Mouse (Mus musculus) right cerebral cortex, postnatal 14 days (tissue): Measurements from ENCODE around the gene Masp1.

Experiments
- DNase-seq: peaks from one replicate; pipeline ENCODE4 v3.0.0; 2022

Masp1 gene

DNA sequence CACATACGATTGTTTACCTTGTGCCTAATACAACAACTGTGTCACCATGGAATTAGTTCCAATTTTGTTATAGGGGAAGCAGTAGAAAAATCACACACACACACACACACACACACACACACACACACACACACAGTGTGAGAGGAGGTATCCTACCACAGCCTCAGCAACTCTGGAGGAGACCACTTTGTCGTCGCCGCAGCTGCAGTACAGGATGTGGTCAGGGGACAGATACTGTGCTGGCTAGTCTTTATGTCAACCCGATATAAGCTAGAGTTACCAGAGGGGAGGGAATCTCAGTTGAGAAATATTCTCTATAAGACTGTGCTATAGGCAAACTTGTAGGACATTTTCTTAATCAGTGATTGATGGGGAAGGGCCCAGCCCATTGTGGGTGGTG is 63.3 kb downstream of the Masp1 start:
- no peak for DNase-seq

DNA sequence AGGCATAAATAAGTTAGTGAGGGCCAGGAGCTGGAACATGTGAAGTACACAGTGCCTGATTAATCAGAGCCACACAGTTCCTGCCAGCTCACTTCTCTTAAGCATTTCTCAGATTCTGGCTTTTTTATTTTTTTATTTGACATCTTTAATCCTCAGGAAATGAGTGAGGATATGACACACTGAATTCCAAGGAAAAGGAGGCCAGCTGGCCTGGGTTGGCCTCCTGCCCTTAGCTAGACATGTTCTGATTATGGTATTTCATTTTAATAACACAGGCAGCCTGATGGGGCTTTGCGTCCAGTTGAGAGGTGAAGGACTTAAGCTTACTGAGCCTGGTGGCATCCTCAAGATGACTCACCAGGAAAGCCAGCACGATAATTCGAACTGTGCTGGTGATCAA is 64.1 kb downstream of the Masp1 start:
- DNase-seq: no peak

DNA sequence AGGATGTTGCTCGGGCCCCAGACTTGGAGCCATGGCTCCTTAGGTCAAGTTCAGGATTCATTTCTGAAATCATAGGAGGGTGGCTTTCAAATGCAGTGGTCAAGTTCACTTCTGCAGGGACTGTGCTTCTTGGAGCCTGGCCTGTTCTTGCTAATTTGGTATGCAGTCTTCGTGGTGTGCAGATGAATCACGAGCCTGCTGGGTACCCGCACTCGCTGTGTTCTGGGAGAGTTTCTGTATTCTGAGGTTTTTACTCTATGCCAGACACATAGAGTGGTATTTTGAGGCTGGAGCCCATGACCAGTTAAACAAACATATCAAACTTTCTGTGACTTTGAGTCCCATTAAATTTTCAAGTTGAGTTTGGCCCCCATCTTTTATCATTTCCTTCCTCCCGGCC is 66.2 kb downstream of the Masp1 start:
- DNase-seq: no peak

DNA sequence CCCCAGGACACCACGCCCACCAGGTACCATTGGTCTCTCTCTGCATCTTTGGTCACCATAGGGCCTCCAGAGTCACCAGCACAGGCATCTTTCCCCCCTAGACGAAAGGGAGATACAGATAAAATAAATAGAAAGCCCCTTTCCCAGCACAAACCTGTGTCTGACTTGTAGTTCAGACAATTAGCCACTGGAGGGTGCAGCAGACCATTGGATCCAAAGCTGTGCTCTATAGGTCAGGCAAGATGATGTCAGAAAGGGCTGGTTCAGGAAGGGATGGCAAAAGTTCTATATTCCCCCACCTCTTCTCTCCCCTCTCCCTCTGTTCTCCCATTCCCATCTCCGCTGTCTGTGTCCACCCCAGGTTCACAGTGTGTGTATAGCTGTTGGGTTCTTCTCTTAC is 68.1 kb downstream of the Masp1 start:
- peak; percentile 60 for DNase-seq

DNA sequence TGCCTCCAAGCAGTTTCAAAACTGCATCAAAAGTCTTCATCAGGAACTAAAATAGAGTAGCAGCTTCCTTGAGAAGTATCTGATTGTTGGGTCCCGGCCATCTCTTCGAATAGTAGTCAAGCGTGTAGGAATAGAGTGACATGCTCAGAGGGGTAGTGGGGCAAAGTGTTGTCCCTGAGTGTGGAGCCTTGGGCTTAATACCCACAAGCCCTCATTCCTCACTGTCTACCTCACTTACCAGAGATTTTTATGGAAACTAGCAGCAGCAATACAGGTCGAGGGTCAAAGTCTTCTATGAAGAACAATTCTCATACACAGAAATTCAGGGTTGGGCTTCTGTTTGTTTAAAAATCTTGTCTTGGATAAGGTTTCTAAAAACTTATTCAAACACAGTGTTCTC is 69.8 kb downstream of the Masp1 start:
- no peak for DNase-seq

DNA sequence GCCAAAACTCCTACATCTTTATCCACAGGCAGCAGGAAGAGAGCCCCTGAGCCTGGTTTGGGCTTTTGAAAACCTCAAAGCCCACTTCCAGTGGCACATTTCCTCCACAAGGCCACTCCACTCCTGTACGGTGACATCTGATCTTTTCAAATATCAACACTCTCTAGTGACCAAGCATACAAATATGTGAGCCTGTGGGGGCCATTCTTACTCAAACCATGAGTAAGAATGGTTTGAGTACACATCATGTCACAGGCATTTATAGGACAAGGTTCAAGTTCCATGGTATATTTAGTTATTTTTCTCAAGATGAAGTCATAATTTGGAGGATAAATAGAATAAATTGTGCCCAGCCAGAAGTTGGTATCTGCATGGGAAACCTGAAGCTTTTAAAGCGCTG is 70.7 kb downstream of the Masp1 start:
- no peak for DNase-seq

DNA sequence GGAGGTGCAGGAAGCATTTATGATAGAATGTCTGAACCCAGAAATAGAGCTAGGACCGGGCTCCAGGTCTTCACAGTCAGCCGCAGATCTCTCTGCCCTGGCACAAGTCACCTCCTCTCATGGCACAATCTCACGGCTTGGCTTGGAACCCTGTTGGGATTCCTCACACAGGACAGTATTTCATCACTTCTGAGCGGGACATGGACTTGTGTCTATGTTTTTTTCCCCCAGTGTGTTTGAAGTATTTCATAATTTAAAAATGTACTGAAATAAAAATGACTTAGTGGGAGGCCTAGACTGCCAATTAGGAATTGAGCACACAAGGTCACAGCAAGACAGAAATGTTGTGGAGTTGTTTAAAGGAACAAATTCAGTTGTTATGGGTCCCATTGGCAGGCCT is 76.4 kb downstream of the Masp1 start:
- no peak for DNase-seq

DNA sequence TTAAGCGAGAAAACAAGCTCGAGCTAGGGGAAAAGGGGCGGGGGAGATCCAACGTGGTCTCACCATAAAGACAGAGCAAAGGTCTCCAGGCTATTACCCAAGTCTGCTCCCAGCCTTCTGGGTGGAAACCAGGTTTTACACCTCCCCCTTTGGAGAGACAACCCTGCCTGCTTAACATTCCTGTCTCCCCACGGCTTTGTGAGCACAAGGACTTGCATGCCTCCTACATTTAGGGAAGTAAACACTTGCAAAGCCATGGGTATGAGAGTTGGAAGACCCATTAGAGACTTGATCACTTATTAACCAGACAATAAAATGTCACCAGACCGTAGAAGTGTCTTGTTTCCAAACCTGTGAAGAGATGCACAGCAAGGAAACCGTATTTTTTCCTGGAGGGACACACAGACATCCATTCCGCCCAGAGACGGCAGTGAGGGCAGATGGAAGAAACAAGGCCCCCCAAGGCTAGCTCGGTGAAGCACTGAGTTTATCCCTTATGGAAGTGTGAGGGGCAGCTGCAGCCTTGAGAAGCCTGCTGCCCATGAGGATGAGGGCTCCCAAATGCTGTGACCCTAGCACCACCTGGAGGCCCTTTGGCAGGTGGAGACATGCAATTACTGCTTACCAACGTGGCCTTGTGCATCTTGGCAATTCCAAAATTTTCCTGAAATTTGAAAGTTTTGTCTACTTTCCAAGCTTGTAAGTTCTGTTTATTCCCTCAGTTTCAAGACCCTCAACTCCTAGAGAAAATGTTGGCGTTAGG is 83.0 kb downstream of the Masp1 start:
- no peak for DNase-seq

DNA sequence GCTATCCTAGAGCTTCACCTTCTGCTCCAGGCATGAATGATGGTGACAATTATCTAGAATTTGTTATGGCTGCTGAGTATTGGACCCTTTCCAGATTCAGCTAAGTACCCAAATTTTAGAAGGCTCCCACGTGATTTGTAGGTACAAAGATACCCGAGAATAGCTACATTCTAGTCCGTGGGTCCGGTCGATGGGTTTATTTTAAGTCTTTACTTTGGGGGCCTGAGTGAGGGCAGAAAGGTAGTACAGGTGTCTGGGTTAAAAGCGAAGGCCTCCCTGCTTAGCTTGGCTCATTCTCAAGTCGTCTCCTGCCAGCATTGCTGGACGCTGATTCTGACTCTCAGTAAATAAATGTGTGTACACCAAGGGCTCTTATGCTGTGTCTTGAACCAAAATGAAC is 90.6 kb downstream of the Masp1 start:
- no peak for DNase-seq

DNA sequence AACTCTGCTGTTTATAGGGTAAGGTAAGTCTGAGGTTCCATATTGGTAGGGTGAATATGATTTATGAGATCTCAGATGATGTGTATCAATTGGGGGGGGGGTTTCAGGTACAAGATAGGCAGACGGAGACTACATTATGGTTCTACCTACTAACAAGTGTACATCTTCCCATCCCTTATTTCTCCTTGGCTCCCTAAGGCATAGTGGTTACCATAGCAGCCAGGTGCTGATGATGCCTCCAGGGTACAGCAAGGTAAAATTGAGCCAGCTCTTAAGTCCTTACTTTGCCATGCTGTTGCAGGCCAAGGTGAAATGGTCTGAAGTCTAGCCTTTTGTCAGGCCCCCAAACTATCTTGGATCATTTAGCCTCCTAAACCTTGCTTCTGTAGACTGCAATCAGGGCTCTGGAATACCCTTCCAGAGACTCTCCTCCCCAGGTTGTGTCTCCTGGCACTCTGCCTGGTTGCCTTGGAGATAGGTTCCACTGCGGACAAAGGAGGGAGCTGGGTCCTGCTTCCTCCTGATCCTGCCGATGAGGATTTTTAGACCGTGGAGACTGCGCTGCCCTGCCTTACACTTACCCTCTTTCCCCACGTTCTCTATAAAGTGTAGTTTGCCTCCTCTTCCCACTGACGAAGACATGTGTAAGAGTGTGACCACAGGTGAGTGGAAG is 91.8 kb downstream of the Masp1 start, which contains the start of gene Rtp1:
Gene Rtp1, plus strand, starts transcription at position 487 of the 673 bp plus-strand sequence.
- DNase-seq: no peak

DNA sequence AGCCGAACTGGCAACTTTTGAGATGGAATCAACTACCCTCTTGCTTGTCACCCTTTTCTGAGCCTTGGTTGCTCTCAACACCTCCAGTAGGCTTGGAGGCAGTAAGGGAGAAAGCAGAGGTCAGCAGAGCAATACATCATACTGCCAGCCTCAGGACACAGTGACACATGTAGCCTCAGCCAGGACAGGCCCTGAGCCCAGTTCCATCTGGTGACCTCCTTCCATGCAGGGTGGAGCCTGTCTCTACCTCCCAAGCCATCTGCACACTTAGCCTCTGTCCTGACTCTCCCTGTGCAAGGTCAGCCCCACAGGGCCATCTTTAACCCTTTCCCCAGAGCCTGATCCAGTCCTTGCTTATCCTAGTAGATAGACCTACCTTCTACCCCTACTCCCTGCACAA is 92.9 kb downstream of the Masp1 start:
- DNase-seq: no peak

DNA sequence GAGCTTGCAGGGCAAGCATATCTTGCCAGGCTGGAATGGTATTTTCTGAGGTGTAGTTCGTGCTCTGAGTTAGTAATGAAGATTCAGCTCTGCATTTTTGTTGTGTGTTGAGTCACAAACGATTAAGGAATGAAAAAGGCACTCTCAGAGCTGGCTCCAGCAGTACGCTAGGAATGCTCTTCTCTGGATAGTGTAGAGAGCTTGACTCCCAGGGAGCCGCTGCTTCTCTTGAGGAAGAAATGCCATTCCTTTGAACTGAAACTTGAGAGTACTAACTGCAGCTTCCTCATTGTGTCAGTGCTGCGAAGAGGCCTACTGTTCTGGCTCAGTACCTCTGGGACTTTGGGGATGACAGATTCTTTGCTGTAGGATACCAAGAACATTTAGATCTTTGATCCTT is 96.8 kb downstream of the Masp1 start:
- DNase-seq: no peak

DNA sequence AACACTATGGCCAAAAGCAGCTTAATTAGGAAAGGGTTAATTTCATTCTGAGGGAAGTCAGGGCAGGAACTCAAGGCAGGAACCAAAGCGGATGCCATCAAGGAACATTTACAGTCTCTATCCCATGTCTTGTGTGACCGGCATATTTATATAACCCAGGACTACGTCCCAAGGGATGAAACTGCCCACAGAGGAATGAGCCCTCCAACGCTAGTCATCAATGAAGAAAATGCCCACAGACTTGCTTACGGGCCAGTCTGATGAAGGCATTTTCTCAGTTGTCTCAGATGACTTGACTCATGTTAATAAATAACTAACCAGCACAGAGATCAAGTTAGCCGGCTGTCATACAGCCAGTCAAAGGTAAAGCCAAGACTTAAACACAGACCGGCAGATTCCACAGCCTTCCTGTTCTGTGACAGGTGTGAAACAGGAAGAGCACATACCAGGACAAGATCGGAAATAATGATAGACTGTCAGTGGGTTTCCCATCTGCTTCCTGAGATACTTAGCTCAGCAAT is 101.0 kb downstream of the Masp1 start:
- no peak for DNase-seq

DNA sequence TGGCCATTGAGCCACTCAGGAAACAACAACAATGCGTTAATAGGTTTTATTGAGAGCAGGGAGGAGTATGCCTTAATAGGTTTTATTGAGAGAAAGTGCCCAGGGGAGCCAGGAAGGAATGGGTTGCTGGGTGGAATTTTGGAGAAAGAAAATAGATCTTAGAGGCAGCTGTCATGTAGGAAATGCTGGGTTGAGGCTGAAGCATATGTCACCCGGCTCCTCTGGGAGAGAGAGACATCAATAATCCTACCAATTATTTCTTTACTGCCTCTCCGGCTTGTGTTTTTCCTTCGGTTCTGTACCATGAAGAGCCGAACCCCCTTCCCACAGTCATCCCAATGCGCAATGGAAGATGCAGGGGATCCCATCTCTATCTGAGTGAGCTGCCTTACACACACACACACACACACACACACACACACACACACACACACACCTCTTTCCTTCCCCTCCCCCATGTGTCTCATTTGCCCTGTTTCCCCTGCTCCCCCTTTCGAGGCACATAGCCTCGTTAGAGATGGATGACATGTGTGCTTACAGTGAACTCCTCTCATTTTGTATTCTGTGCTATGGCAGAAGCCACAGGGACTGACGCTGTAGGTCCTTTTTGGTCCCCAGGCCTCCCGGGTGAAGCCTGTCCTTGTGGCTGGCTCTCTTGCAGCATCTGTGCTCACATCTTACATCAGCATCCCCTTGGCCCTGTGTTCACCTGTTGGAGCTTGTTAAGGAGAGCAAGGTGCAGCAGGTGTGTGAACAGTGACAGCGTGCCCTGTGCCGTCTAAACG is 103.0 kb downstream of the Masp1 start:
- DNase-seq: no peak

DNA sequence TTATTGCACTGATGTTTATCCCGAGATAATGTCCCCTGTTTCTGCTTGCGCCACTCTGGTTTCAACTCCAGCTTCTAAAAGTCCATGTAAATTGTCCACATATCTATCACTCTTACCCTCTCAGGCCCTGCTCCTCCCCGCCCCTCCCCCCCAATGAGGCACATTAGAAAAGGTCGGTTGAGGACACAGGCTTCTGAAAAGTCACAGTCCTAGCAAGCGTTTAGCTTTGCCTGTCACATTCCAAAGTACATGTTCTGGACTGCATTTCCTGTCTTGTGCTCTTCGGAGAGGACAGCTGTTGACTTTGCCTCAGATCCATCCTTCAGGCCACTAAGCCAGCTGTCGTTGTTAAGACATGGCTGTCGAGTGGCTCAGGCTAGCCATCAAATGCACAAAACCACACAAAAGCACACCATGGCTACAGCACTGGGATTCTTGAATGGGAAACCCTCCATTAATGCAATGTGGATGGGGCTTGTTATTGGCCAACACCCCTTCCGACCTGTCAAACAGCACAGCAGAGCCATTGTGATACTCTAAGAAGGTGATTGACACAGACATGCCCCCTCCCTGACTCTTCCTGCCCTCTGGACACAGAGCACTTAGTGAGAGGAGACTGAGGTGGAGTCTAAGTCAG is 103.8 kb downstream of the Masp1 start:
- no peak for DNase-seq

DNA sequence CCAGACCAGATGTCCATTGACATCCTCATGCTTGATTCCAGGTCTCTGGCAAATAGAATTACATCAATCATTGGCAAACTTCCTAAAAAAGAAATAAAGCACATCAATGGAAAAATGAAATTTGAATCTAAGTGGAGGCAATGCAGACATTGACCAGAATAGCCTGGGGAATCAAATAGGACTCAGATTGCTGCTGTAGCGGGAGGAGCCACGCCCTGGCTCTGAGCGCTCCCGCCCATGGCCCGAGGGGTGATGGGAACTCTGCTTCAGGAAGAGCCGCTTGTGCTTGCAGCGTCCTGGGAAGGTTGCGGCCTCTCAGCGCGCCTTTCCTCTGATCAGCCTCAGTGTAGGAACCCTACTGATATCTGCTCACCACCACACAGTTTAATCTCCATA is 104.4 kb downstream of the Masp1 start:
- DNase-seq: no peak

DNA sequence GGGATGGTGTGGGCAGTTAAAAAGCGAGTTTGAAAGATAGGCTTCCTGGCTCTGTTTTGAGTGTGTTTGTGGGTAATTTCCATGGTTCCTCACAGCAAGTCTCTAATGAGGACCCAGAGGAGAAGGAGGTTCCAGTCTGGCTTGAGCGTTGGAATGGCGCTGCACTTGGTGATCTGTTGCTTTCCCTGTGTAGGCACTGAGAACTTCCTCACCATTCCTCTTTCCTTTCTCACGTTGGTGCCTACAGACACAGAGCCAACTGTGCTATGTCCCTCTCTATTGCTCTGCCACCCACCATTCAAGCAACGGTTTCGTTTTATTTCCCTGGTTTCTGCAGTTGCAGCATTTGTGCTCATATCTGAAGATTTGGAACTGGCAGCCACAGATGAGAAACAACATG is 107.7 kb downstream of the Masp1 start:
- DNase-seq: no peak

DNA sequence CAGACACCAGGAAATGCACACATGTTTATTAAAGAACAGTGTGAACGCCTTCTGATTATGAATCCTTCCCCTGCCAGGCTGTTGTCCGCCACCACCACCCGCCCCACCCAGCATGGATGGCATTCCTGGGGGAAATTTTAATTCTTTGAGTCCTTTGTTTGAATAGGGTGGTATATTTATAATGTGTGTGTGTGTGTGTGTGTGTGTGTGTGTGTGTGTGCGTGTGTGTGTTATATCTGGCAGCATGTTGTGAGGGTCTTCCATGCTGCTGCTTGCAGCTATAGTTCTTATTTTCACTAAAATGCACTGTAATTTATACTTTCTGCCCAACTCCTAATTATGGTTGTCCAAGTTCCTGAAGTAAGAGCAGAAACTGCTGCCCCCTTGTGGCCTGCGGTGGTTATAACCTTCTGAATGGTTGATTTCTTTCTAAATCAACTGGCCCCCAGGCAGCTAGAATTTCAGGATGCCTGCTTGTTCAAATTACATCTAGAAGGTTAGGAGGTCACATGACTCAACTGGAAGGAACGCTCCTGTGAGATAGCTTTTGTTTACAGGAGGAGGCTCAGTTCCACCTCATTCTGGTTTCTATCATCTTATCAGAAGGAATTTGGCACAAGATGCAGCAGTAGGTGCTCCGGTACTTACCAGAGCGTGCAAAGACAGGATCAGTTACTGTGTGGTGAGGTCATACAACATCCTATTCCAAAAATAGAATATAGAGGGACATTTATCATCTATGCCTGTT is 117.4 kb downstream of the Masp1 start:
- DNase-seq: peak; percentile 78

DNA sequence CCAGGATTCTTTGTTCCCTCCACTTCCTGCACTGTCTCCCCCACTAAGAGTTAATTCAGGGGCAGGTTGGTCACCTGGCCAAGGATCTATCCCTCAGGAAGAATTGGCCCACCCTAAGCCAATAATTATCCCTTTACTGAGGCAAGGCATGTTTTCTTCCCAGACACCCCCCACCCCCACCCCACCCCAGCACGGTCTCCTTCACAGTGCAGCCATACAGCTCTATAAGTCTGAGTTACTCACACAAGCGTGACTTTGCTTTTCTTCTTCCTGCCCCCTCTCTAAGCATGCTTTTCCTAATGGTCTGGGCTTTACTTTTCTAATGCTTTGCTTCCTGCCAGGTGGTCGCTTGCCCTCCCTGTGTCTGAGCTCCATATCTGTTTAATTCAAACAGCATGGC is 118.7 kb downstream of the Masp1 start:
- no peak for DNase-seq

DNA sequence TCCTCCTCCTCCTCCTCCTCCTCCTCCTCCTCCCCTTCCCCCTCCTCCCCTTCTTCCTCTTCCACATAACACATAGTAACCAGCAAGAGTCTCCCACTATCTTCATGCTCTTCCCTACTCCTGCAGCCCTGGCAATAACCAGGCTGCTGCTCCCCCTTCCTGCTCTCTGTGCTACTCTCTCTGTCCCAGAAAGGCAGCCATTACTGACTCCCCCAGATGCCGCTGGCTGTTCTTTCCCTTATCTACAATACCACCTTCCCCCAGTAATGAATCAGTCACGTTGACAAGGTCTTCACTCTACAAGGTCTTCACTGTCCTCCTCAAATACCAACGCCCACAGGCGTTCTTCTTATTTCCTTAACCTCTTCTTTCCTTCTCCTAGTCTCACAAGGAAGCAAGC is 119.2 kb downstream of the Masp1 start:
- DNase-seq: no peak
